8 mouse cellular contexts compared by ENCODE assay signal in the genomic region with DNA sequence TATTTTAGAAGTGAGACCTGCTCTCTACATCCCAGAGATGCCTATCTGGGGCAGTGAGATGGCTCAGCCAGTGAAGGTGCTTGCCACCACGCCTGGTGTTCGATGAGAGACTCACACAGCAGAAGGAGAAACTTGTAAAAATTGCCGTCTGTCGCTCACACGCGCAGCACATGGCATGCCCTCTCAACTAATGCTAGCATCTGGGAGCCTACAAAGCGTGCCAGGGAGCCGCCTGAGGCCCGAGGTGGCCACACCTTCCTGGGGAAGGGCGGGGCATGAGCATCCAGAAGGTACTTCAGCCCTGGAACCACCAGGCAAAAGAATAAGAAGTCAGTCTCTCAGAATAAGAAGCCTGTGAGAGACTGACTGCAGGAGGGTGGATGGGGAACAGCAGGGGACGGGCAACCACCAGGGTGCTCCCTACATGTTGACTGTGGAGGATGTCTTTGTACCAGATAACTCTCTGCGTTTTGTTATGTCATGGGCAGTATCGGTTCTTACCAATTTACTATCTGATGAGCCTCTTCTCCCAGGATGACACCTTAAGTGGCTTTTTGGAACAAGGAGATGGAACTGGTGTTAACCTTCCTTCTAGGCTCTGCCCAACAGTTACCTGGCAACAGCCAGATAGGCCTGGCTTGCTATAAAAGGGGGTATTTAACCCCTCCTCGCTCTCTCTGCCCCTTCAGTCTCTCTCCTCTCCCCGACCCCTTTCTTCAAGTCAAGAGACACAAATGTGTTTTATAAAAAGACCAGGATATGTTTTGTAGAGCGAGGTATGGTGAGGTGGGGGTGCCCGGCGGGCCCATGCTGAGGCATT. TPM values are rescaled to one million over a fixed set of nuclear protein-coding genes. Genes with fewer than 3 reads are reported as not detected.
DNase-seq lines count a peak whose midpoint lies in the region; ATAC-seq and TF ChIP-seq lines count a peak whose summit lies in the region.

No protein-coding gene starts in this region.

- no peak for TF ChIP-seq CTCF in lung, embryonic 14.5 days (IDR thresholded peaks at IDR 0.05; ENCODE audit: low read depth)
- no peak for TF ChIP-seq CTCF in lung, adult 2 months (IDR thresholded peaks at IDR 0.05; ENCODE audit: insufficient read depth, low read length)

- peak overlapping the region; percentile 37 for H3K4me2 ChIP-seq in lung, embryonic 14.5 days
- peak overlapping the region; percentile 50 for H3K4me2 ChIP-seq in limb, embryonic 13.5 days (replicated peaks)
- H3K4me2 ChIP-seq in neural tube, embryonic 13.5 days: peak overlapping the region; percentile 39

- H3K9me3 ChIP-seq in lung, embryonic 14.5 days (ENCODE audit: low read depth, low read length): no peaks in the 10 kb centered on the region
- no peaks in the 10 kb centered on the region for H3K9me3 ChIP-seq in forebrain, embryonic 10.5 days
- no peaks in the 10 kb centered on the region for H3K9me3 ChIP-seq in limb, embryonic 13.5 days
- H3K9me3 ChIP-seq in neural tube, embryonic 13.5 days: no peaks in the 10 kb centered on the region

- peak overlapping the region; percentile 8; the same call in 1 of the 2 replicates for H3K27ac ChIP-seq in lung, embryonic 14.5 days (ENCODE audit: low read depth)
- H3K27ac ChIP-seq in forebrain, embryonic 10.5 days: peak overlapping the region; percentile 84
- H3K27ac ChIP-seq in limb, embryonic 13.5 days: no peak overlapping the region
- H3K27ac ChIP-seq in neural tube, embryonic 13.5 days (replicated peaks): peak overlapping the region; percentile 56

- H3K27me3 ChIP-seq in lung, embryonic 14.5 days (ENCODE audit: insufficient read depth, low read length): no peaks in the 10 kb centered on the region
- no peaks in the 10 kb centered on the region for H3K27me3 ChIP-seq in forebrain, embryonic 10.5 days (ENCODE audit: poor library complexity, severe bottlenecking)
- no peaks in the 10 kb centered on the region for H3K27me3 ChIP-seq in limb, embryonic 13.5 days
- no peaks in the 10 kb centered on the region for H3K27me3 ChIP-seq in neural tube, embryonic 13.5 days

- H3K36me3 ChIP-seq in lung, embryonic 14.5 days (ENCODE audit: insufficient read depth): no peaks in the 10 kb centered on the region
- H3K36me3 ChIP-seq in forebrain, embryonic 10.5 days (replicated peaks): no peaks in the 10 kb centered on the region
- H3K36me3 ChIP-seq in limb, embryonic 13.5 days: no peaks in the 10 kb centered on the region
- no peaks in the 10 kb centered on the region for H3K36me3 ChIP-seq in neural tube, embryonic 13.5 days

- peak; percentile 44; the same call in 1 of the 2 replicates for ATAC-seq in lung, embryonic 14.5 days (ENCODE audit: insufficient read depth)
- no peak for ATAC-seq in limb, embryonic 13.5 days (ENCODE audit: low FRiP score, low read depth)
- peak; percentile 58; the same call in 1 of the 2 replicates for ATAC-seq in neural tube, embryonic 13.5 days (ENCODE audit: low read depth)

- H3K4me1 ChIP-seq in lung, embryonic 14.5 days (ENCODE audit: insufficient read depth): no peaks in the 10 kb centered on the region; the same call in 1 of the 2 replicates
- peaks cover 47% of the 10 kb centered on the region for H3K4me1 ChIP-seq in forebrain, embryonic 10.5 days
- peaks cover 17% of the 10 kb centered on the region for H3K4me1 ChIP-seq in limb, embryonic 13.5 days
- H3K4me1 ChIP-seq in neural tube, embryonic 13.5 days (replicated peaks): peaks cover 17% of the 10 kb centered on the region
- H3K4me1 ChIP-seq in lung, adult 2 months (ENCODE audit: control insufficient read depth, insufficient read depth, low read length): no peaks in the 10 kb centered on the region

- no peak overlapping the region for H3K4me3 ChIP-seq in lung, embryonic 14.5 days (ENCODE audit: low read depth, low read length)
- H3K4me3 ChIP-seq in forebrain, embryonic 10.5 days: peak overlapping the region; percentile 42
- no peak overlapping the region for H3K4me3 ChIP-seq in limb, embryonic 13.5 days
- H3K4me3 ChIP-seq in neural tube, embryonic 13.5 days: no peak overlapping the region
- no peak overlapping the region for H3K4me3 ChIP-seq in lung, adult 2 months (replicated peaks; ENCODE audit: extremely low read depth, low read depth, low read length)

- H3K9ac ChIP-seq in lung, embryonic 14.5 days: no peak overlapping the region
- peak overlapping the region; percentile 40 for H3K9ac ChIP-seq in limb, embryonic 13.5 days
- H3K9ac ChIP-seq in neural tube, embryonic 13.5 days: peak overlapping the region; percentile 22; the same call in 1 of the 2 replicates

- 22% methylated on average over 18 of the region's 18 CpGs for WGBS in lung, embryonic 14.5 days
- WGBS in forebrain, embryonic 10.5 days: 15% methylated on average over 18 of the region's 18 CpGs
- 21% methylated on average over 18 of the region's 18 CpGs for WGBS in limb, embryonic 13.5 days
- WGBS in neural tube, embryonic 13.5 days: 21% methylated on average over 18 of the region's 18 CpGs
- WGBS in lung, adult 2 months: 33% methylated on average over 18 of the region's 18 CpGs

- no peak for TF ChIP-seq POLR2A in lung, adult 2 months (IDR thresholded peaks at IDR 0.05; ENCODE audit: borderline replicate concordance, extremely low read depth, low read depth, low read length)

- peak; percentile 9 for DNase-seq in lung, embryonic 14.5 days
- DNase-seq in lung, postnatal 25 days (ENCODE audit: low spot score): no peak
- DNase-seq in forebrain, embryonic 10.5 days (ENCODE audit: extremely low spot score, low spot score): peak; percentile 24
- no peak for DNase-seq in lung, adult 2 months
- DNase-seq in cerebellum, adult 9-10 months: no peak
- no peak for DNase-seq in right cerebral cortex, postnatal 14 days

RNA-seq across cellular contexts. Expression of gene Rdm1, which starts 9.8 kb away (rescaled TPM):
- 33.1 and 33.4 TPM in 2 replicates for polyA plus RNA-seq in lung, embryonic 14.5 days (2014; fragmentation: Nextera tagmentation; extraction: Ambion mirVana)
- 30.7 and 33.9 TPM in 2 replicates for polyA plus RNA-seq in forebrain, embryonic 10.5 days (2016; fragmentation: Nextera tagmentation; extraction: Ambion mirVana)
- polyA plus RNA-seq in limb, embryonic 13.5 days (2015; fragmentation: Nextera tagmentation; extraction: Ambion mirVana): 42.6 and 47.4 TPM in 2 replicates
- 16.0 and 16.4 TPM in 2 replicates for polyA plus RNA-seq in neural tube, embryonic 13.5 days (2015; fragmentation: Nextera tagmentation; extraction: Ambion mirVana)
- polyA plus RNA-seq in lung, adult 2 months (2012; rRNA removed): 21.8 and 26.9 TPM in 2 replicates

RNA-seq across cellular contexts. Expression of gene Gm11634, which starts 18.1 kb away (rescaled TPM):
- polyA plus RNA-seq in lung, embryonic 14.5 days (2014; fragmentation: Nextera tagmentation; extraction: Ambion mirVana): not detected in 2 replicates
- polyA plus RNA-seq in forebrain, embryonic 10.5 days (2016; fragmentation: Nextera tagmentation; extraction: Ambion mirVana): not detected in 2 replicates
- polyA plus RNA-seq in limb, embryonic 13.5 days (2015; fragmentation: Nextera tagmentation; extraction: Ambion mirVana): not detected in 2 replicates
- not detected in 2 replicates for polyA plus RNA-seq in neural tube, embryonic 13.5 days (2015; fragmentation: Nextera tagmentation; extraction: Ambion mirVana)
- not detected in 2 replicates for polyA plus RNA-seq in lung, adult 2 months (2012; rRNA removed)

RNA-seq across cellular contexts. Expression of gene Tmem106a, which starts 35.1 kb away (rescaled TPM):
- polyA plus RNA-seq in lung, embryonic 14.5 days (2014; fragmentation: Nextera tagmentation; extraction: Ambion mirVana): 3.3 and 5.2 TPM in 2 replicates
- polyA plus RNA-seq in forebrain, embryonic 10.5 days (2016; fragmentation: Nextera tagmentation; extraction: Ambion mirVana): 1.5 and 1.8 TPM in 2 replicates
- 3.2 and 3.6 TPM in 2 replicates for polyA plus RNA-seq in limb, embryonic 13.5 days (2015; fragmentation: Nextera tagmentation; extraction: Ambion mirVana)
- 3.5 and 4.9 TPM in 2 replicates for polyA plus RNA-seq in neural tube, embryonic 13.5 days (2015; fragmentation: Nextera tagmentation; extraction: Ambion mirVana)
- polyA plus RNA-seq in lung, adult 2 months (2012; rRNA removed): 32.1 and 41.1 TPM in 2 replicates

RNA-seq across cellular contexts. Expression of gene Arl4d, which starts 48.2 kb away (rescaled TPM):
- polyA plus RNA-seq in lung, embryonic 14.5 days (2014; fragmentation: Nextera tagmentation; extraction: Ambion mirVana): 2.1 and 2.8 TPM in 2 replicates
- polyA plus RNA-seq in forebrain, embryonic 10.5 days (2016; fragmentation: Nextera tagmentation; extraction: Ambion mirVana): 2.4 and 3.1 TPM in 2 replicates
- polyA plus RNA-seq in limb, embryonic 13.5 days (2015; fragmentation: Nextera tagmentation; extraction: Ambion mirVana): 2.0 and 2.2 TPM in 2 replicates
- polyA plus RNA-seq in neural tube, embryonic 13.5 days (2015; fragmentation: Nextera tagmentation; extraction: Ambion mirVana): 18.1 and 19.8 TPM in 2 replicates
- 40.1 and 67.8 TPM in 2 replicates for polyA plus RNA-seq in lung, adult 2 months (2012; rRNA removed)

Comparison
In these comparisons a context has a peak if more than half of its experiments do, and no peak if none do; other contexts are left out.
1. DNase-seq: peak in lung, embryonic 14.5 days (single experiment) and forebrain, embryonic 10.5 days (single experiment); none in lung, postnatal 25 days (single experiment), lung, adult 2 months (single experiment), cerebellum, adult 9-10 months (single experiment) and right cerebral cortex, postnatal 14 days (single experiment).
2. Peak in every context shown above with its lines, with median percentiles within 50 percentile points of each other: H3K4me2 ChIP-seq.